Mouse (Mus musculus) liver, adult 2 months (tissue): ENCODE data around the gene Fzr1.

Source experiments
- CTCF ChIP-seq: fragments of 200-500 bp; IDR thresholded peaks from 2 replicates; pipeline ENCODE4 v1.5.1; 2011; ENCODE audit warnings: low read depth, low read length, control low read depth
- POLR2A ChIP-seq: fragments of 200-500 bp; IDR thresholded peaks from 2 replicates; pipeline ENCODE4 v1.6.1; 2011; ENCODE audit warnings: low read length, control low read depth; ENCODE audit not compliant: insufficient read depth; ENCODE audit errors: extremely low read depth

- TF ChIP-seq CTCF (no peak), POLR2A (no peak)
Measured at GRCm38 (mm10) chr10:81325781-81326180, 52.5 kb downstream of the Fzr1 start.
